ENCODE assay signal across 10 mouse cellular contexts in the genomic region with DNA sequence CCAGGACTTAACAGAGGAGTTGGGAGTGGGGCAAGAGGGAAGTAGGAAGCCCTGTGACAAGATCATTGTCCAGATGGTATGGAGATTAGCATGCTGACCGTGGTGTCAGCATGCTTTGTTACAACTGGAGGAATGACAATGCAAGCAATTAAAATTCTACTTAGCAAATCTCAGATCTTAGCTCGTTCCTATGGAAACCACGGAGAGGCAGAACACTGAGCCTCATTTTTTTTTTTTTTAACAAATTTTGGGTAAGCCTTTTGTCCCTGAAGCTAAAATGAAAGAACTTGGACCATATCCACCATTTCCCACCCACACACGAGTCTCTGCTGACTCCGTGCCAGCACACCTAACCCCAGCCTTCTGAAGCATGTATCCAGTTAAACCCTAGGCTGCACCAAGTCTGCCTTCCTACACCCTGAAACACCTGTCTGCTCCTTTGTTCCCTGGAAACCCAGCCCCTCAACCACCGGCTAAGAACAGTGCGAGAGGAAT.
DNase-seq lines count a peak whose midpoint lies in the region; ATAC-seq lines count a peak whose summit lies in the region.
"Had no signal": no experiment of that assay in that cellular context is flagged by ENCODE, and none has a peak within 500 bp of the region (broad histone marks: within the 10 kb centered on the region; RNA-seq: fewer than 3 reads in every experiment).

No protein-coding gene starts in this region.

- H3K27ac ChIP-seq in forebrain, embryonic 14.5 days (ENCODE audit: low read depth, low read length), result 0 out of 2 replicates have a peak overlapping the region, but pooled peaks have one; percentile 53
- no peak overlapping the region for H3K27ac ChIP-seq in heart, embryonic 10.5 days
- H3K27ac ChIP-seq: liver, embryonic 13.5 days had no signal

- H3K36me3 ChIP-seq in forebrain, embryonic 14.5 days (ENCODE audit: control insufficient read depth, insufficient read depth, low read length), result no peaks in the 10 kb centered on the region
- no peaks in the 10 kb centered on the region for H3K36me3 ChIP-seq in heart, embryonic 10.5 days
- H3K36me3 ChIP-seq: liver, embryonic 13.5 days had no signal

- ATAC-seq in forebrain, embryonic 14.5 days, result peak; percentile 75
- peak; percentile 57 for ATAC-seq in megakaryocyte progenitor cell, adult 5-6 weeks (replicated peaks; ENCODE audit: poor library complexity)

- 4% methylated on average over 7 of the region's 7 CpGs for WGBS in forebrain, embryonic 14.5 days
- WGBS in heart, embryonic 10.5 days, result 49% methylated on average over 7 of the region's 7 CpGs

- peak overlapping the region; percentile 20; the same call in 1 of the 2 replicates for H3K4me2 ChIP-seq in forebrain, embryonic 14.5 days (ENCODE audit: low read length)
- H3K4me2 ChIP-seq: liver, embryonic 13.5 days had no signal

- H3K9ac ChIP-seq in forebrain, embryonic 14.5 days (ENCODE audit: low read length), result peak overlapping the region; percentile 10; the same call in 1 of the 2 replicates
- H3K9ac ChIP-seq: liver, embryonic 13.5 days had no signal

- intact Hi-C loops in gastrocnemius, postnatal 14 days (cut with DNase I; ENCODE audit: low total_unique reads), result no loop called here

- peak; percentile 32 to 49 for DNase-seq in right cerebral cortex, adult 2 months (ENCODE audit: low spot score in 2 of 2)
- no peak for DNase-seq in right cerebral cortex, postnatal 4 days
- DNase-seq in forebrain, embryonic 14.5 days (ENCODE audit: low spot score), result peak; percentile 85
- no peak for DNase-seq in gastrocnemius, postnatal 14 days
- DNase-seq in adrenal gland, postnatal 14 days, result no peak
- no peak for DNase-seq in heart, embryonic 10.5 days (ENCODE audit: low spot score)
- DNase-seq: layer of hippocampus, adult 9-11 months; liver, embryonic 13.5 days; thymus, adult 2 months had no signal

- H3K9me3 ChIP-seq in forebrain, embryonic 14.5 days (replicated peaks; ENCODE audit: control insufficient read depth, low read length), result no peaks in the 10 kb centered on the region
- no peaks in the 10 kb centered on the region for H3K9me3 ChIP-seq in heart, embryonic 10.5 days
- H3K9me3 ChIP-seq: liver, embryonic 13.5 days had no signal

- H3K27me3 ChIP-seq in forebrain, embryonic 14.5 days (replicated peaks; ENCODE audit: control insufficient read depth, insufficient read depth, low read length), result no peaks in the 10 kb centered on the region
- H3K27me3 ChIP-seq in heart, embryonic 10.5 days (ENCODE audit: insufficient read depth, poor library complexity, severe bottlenecking), result no peaks in the 10 kb centered on the region; the same call in 1 of the 2 replicates
- H3K27me3 ChIP-seq: liver, embryonic 13.5 days had no signal

- H3K4me3 ChIP-seq in forebrain, embryonic 14.5 days (ENCODE audit: low read depth, low read length), result no peak overlapping the region
- H3K4me3 ChIP-seq in heart, embryonic 10.5 days, result no peak overlapping the region
- H3K4me3 ChIP-seq: liver, embryonic 13.5 days had no signal

- H3K4me1 ChIP-seq in forebrain, embryonic 14.5 days (ENCODE audit: control insufficient read depth, insufficient read depth, low read length), result peaks cover 26% of the 10 kb centered on the region
- H3K4me1 ChIP-seq in heart, embryonic 10.5 days, result no peaks in the 10 kb centered on the region
- H3K4me1 ChIP-seq: liver, embryonic 13.5 days had no signal

Comparison
In these comparisons a context has a peak if more than half of its experiments do, and no peak if none do; other contexts are left out.
1. DNase-seq: peak in right cerebral cortex, adult 2 months (2 of 2) and forebrain, embryonic 14.5 days (single experiment); none in right cerebral cortex, postnatal 4 days (single experiment), gastrocnemius, postnatal 14 days (single experiment), adrenal gland, postnatal 14 days (single experiment) and heart, embryonic 10.5 days (single experiment).